Mouse (Mus musculus): ENCODE measurements around the gene Muc13.

- TF ChIP-seq EP300 (IDR thresholded peaks at IDR 0.05; ENCODE audit: insufficient read depth, low read depth, low read length) (no peak), CTCF (IDR thresholded peaks at IDR 0.05) (no peak), POLR2A (IDR thresholded peaks at IDR 0.05; ENCODE audit: insufficient read depth, low read depth, low read length) (no peak)
Measured at GRCm38 (mm10) chr16:33837191-33837590, 43.4 kb downstream of the Muc13 start.
